Mouse (Mus musculus) cerebellum, adult 2 months (tissue): ENCODE data around the gene Tmem253. TPM values are rescaled to one million over a fixed set of nuclear protein-coding genes. Genes with fewer than 3 reads are reported as not detected.
A peak's percentile ranks its signal among the peaks of the same experiment; 100 is the strongest.

Experiments
- DNase-seq, 2 experiments: peaks; one replicate each; pipeline ENCODE4 v3.0.0; 2021
- H3K27ac ChIP-seq: fragments of 200-500 bp; 2 replicates; pipeline ENCODE4 v1.5.1; 2012; ENCODE audit warnings: low read length, control low read depth, inconsistent platforms; ENCODE audit not compliant: insufficient read depth
- H3K27me3 ChIP-seq: fragments of 200-500 bp; 2 replicates; pipeline ENCODE4 v1.6.1; 2012; ENCODE audit warnings: inconsistent platforms, mild to moderate bottlenecking, low read length, moderate library complexity; ENCODE audit not compliant: control insufficient read depth, insufficient read depth
- H3K4me1 ChIP-seq: fragments of 200-500 bp; 2 replicates; pipeline ENCODE4 v1.6.1; 2011; ENCODE audit warnings: low read length; ENCODE audit not compliant: control insufficient read depth, insufficient read depth
- H3K4me3 ChIP-seq: fragments of 200-500 bp; replicated peaks from 2 replicates; pipeline ENCODE3; 2011; ENCODE audit warnings: mild to moderate bottlenecking, low read depth, low read length, control low read depth; ENCODE audit not compliant: insufficient read depth
- CTCF ChIP-seq: fragments of 200-500 bp; IDR thresholded peaks from 2 replicates; pipeline ENCODE4 v1.5.1; 2011; ENCODE audit warnings: low read depth, mild to moderate bottlenecking, control low read depth, low read length, moderate library complexity, borderline replicate concordance; ENCODE audit not compliant: insufficient read depth
- POLR2A ChIP-seq: fragments of 200-500 bp; IDR thresholded peaks from 2 replicates; pipeline ENCODE4 v1.6.1; 2011; ENCODE audit warnings: low read length, control low read depth, borderline replicate concordance; ENCODE audit not compliant: insufficient read depth
- WGBS: fragments of 180-500 bp; shearing (Covaris S2); methylation state at CpG from one replicate; pipeline ENCODE4 v1.1.7; 2018; 5-methylcytosine and 5-hydroxymethylcytosine counted together
- polyA plus RNA-seq: library from polyadenylated mRNA; depleted of rRNA; stranded (reverse); fragments of >200 nt; gene quantifications from 2 replicates; pipeline ENCODE4 v1.2.3, GENCODE M21; 2012; rRNA removed

The Tmem253 gene
- polyA plus RNA-seq, 1 experiment = 2.4 TPM

- peaks cover 26% of the 10 kb centered on the region for H3K4me1 ChIP-seq
- H3K4me3 ChIP-seq = no peak overlapping the region
- no peaks in the 10 kb centered on the region for H3K27me3 ChIP-seq
- DNase-seq = peak; percentile 64 to 67
- H3K27ac ChIP-seq = peak overlapping the region; percentile 44
- WGBS = 61% methylated on average over 8 of the region's 8 CpGs
- TF ChIP-seq CTCF = no peak
- no peak for TF ChIP-seq POLR2A
Measured at GRCm38 (mm10) chr14:52061798-52062197, 46.3 kb downstream of the Tmem253 start.

DNA sequence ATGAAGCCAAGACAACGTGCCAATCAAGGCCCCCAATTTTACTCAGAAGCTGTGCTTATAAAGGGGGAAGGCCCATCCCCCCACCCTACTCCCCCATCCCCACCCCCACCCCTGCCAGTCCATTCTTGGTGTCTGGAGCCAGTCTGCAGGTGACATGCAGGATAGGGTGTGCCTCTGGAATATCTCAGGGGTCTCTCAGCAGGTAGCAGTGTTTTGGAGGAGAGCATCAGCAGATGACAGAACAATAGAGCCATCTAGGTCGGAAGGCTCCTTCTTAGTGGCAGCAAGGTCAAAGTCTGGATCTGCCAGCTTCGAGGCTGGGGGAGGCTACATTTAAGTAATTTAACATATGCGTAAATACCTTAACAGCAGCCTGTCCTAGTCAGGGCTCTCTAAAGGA is 50.7 kb downstream of the Tmem253 start:
- peaks cover 10% of the 10 kb centered on the region for H3K4me1 ChIP-seq
- H3K27ac ChIP-seq = no peak overlapping the region
- no peak overlapping the region for H3K4me3 ChIP-seq
- no peak for DNase-seq
- WGBS = 70% methylated on average over 4 of the region's 4 CpGs
- no peak for TF ChIP-seq CTCF
- TF ChIP-seq POLR2A = no peak
- no peaks in the 10 kb centered on the region for H3K27me3 ChIP-seq

Other genes starting within 250 kb of the Tmem253 start
- gene Ang4, start 242.1 kb upstream of the Tmem253 start, polyA plus RNA-seq = not detected in 2 replicates
- not detected in 2 replicates for gene AY358078, start 215.6 kb upstream of the Tmem253 start, polyA plus RNA-seq
- not detected in 2 replicates for gene Ear6, start 162.0 kb upstream of the Tmem253 start, polyA plus RNA-seq
- 52.5 and 55.4 TPM in 2 replicates for gene Mettl17, start 130.8 kb upstream of the Tmem253 start, polyA plus RNA-seq
- gene Slc39a2, start 122.8 kb upstream of the Tmem253 start, polyA plus RNA-seq = 13.8 and 15.0 TPM in 2 replicates
- gene Ndrg2, start 101.5 kb upstream of the Tmem253 start, polyA plus RNA-seq = 997 and 1,033 TPM in 2 replicates
- not detected in 2 replicates for gene Tppp2, start 97.2 kb upstream of the Tmem253 start, polyA plus RNA-seq
- gene Rnase13, start 92.9 kb upstream of the Tmem253 start, polyA plus RNA-seq = 0.10 TPM in 1 of 2 replicates, not detected in the other
- 44.1 and 48.0 TPM in 2 replicates for gene Arhgef40, start 30.9 kb upstream of the Tmem253 start, polyA plus RNA-seq
- gene Zfp219, start 5.1 kb downstream of the Tmem253 start, polyA plus RNA-seq = 184 and 188 TPM in 2 replicates
- gene Olfr221, start 26.8 kb downstream of the Tmem253 start, polyA plus RNA-seq = 0.03 and 0.10 TPM in 2 replicates
- 254 and 281 TPM in 2 replicates for gene Hnrnpc, start 88.4 kb downstream of the Tmem253 start, polyA plus RNA-seq
- gene Rpgrip1, start 95.0 kb downstream of the Tmem253 start, polyA plus RNA-seq = 1.1 and 1.2 TPM in 2 replicates
- 32.2 and 33.9 TPM in 2 replicates for gene Supt16, start 181.8 kb downstream of the Tmem253 start, polyA plus RNA-seq
- gene Chd8, start 242.1 kb downstream of the Tmem253 start, polyA plus RNA-seq = 66.8 and 67.6 TPM in 2 replicates